In genomic region chr1:109850591-109850990, GRCm38 (mm10) we compare ENCODE assay signal across 12 mouse cellular contexts.
"Had no signal": no experiment of that assay in that cellular context is flagged by ENCODE, and none has a peak within 500 bp of the region (broad histone marks: within the 10 kb centered on the region; RNA-seq: fewer than 3 reads in every experiment).

No protein-coding gene starts in this region.

- H3K27ac ChIP-seq: liver, embryonic 13.5 days; neural tube, embryonic 13.5 days had no signal

- H3K9ac ChIP-seq: liver, embryonic 13.5 days; neural tube, embryonic 13.5 days had no signal

- H3K4me3 ChIP-seq: liver, embryonic 13.5 days; myocyte; neural tube, embryonic 13.5 days had no signal

- H3K4me2 ChIP-seq: liver, embryonic 13.5 days; midbrain, embryonic 11.5 days; neural tube, embryonic 13.5 days had no signal

- H3K27me3 ChIP-seq: liver, embryonic 13.5 days; neural tube, embryonic 13.5 days had no signal

- H3K9me3 ChIP-seq: liver, embryonic 13.5 days; neural tube, embryonic 13.5 days had no signal

- DNase-seq: kidney, postnatal 14 days; kidney, postnatal 4 days; liver, embryonic 13.5 days; lung, adult 2 months; lung, postnatal 14 days; lung, postnatal 4 days; midbrain, embryonic 14.5 days; thymus, adult 18-20 months; thymus, postnatal 36 days had no signal

- H3K36me3 ChIP-seq: liver, embryonic 13.5 days; neural tube, embryonic 13.5 days had no signal

- H3K4me1 ChIP-seq: liver, embryonic 13.5 days; neural tube, embryonic 13.5 days had no signal
